Mouse (Mus musculus): ENCODE results near the gene Nutm1.

Nutm1 gene

DNA sequence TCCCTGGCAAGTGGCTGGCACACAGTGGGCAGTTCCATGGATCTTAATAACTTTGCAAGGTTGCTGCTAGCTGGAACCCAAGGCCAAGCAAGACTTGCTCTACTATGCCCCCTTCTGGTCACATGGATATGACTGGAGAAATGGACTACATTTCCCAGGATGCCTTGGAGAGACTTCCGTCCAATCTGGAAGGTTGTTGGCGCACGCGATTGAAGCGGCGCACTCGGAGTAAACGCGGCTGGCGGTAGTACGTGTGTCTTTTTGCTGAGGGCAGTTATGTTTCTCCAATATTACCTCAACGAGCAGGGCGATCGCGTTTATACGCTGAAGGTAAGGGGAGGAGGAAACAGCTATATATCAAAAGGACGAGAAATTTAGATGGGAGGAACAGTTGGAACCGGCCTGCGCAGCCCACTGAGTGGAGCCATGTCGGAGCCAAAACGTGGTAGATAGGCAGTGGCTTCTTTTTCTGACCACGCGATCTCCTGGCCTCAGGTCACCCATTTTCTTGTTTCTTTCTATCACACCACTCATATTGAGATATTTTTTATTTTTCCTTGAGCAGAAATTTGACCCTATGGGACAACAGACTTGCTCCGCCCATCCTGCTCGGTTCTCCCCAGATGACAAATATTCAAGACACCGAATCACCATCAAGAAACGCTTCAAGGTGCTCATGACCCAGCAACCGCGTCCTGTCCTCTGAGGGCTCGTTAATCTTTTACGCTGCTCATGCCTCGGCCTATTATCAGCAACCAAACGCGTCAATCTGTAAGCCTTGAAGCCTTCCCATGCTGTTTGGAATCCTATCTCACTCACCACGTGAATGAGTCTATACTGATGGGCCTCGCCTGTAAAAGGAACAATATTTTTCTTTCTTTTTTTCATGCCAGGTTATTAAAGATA lies 2.9 kb upstream of the Nutm1 start, which contains the start of gene Nop10:
Gene Nop10 (plus strand): TSS at position 179 of the 906 bp plus-strand sequence.
- DNase-seq, result peak; percentile 84

DNA sequence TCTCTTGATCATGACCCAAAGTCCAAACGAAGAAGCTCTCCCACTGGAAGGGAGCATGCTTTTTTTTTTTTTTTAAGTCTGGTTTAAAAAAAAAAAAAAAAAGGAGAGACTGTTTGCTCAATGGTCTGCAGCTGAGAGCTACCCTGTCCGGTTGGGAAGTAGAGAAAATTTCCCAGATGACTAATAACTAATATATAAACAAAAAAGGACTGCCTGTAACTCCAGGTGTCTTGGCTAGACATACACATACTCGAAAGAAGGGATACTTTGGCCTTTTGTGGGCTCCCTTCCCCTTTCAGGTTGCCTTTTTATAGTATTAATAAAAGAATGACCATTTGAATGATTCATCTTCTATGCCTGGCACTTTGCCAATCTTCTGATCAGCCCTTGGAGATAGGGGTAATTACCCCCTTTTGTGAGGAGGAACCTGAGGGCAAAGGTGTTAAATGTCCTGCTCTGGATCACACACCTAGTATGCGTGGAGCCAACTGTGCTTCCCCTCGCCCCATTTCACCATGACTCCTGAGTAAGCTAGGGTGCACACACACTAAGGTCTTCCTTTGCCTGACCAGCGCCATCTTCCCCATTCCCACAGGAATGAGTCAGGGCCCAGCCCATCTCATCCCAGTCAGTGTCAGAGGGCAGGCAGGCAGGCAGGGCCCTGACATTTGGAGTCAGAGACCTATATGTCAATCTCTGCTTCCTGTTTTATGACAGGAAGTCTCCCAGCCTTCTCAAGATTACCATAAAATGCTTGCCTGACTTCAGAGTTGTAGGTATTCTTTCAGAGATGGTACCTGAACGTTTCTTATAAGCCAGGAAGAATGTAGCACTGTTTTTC lies 4.2 kb downstream of the Nutm1 start:
- DNase-seq, result no peak

GRCm38 (mm10) chr2:112249780-112250453 lies 9.2 kb downstream of the Nutm1 start:
- no peak for DNase-seq

DNA sequence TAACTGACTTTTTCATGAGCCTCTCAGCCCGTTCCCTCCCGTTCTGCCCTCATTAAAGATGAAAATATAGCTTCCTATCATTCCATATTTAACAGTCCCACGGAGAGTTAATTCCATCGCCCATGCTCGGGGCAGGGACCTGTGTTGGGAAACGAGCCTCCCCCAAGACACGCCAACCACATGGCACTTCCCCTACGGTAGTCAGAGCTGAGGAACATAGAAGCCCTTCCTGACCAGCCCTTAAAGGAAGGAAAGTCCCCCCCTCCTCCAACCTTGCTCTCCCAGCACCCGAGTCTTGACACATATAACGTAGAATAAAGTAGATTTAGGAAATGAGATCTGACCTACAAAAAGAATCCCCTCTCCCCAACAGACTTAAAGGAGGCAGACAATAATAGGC lies 11.8 kb downstream of the Nutm1 start:
- no peak for DNase-seq

GRCm38 (mm10) chr2:112246193-112246592 lies 12.9 kb downstream of the Nutm1 start:
- no peak for DNase-seq

DNA sequence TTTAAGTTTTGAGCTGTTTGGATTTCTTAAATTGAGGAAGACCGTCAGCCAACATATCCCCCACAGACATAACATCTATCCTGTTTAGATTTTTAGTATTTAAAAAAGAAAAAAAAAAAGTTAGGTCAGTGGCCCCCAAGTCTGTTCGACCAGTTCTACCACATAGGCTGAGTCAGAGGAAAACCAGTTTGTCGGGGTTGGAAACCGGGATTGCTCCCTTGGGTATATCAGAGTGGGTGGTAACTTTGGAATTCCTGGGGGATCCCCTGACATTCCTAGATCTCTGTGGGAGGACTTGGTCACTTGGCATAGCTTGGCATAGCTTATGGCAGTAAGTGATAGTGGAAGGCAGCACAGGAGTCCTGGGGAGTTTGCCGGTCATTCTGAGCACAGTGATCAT lies 13.8 kb downstream of the Nutm1 start:
- no peak for DNase-seq

- DNase-seq, result no peak
Observed at GRCm38 (mm10) chr2:112241787-112242186, 17.3 kb downstream of the Nutm1 start.

GRCm38 (mm10) chr2:112239935-112240721 lies 19.0 kb downstream of the Nutm1 start:
- peak; percentile 36 for DNase-seq

- DNase-seq, result peak; percentile 90
Observed at GRCm38 (mm10) chr2:112239212-112239934, 19.7 kb downstream of the Nutm1 start, which contains the start of gene Lpcat4. Gene Lpcat4 (plus strand): TSS chr2:112239468.

DNA sequence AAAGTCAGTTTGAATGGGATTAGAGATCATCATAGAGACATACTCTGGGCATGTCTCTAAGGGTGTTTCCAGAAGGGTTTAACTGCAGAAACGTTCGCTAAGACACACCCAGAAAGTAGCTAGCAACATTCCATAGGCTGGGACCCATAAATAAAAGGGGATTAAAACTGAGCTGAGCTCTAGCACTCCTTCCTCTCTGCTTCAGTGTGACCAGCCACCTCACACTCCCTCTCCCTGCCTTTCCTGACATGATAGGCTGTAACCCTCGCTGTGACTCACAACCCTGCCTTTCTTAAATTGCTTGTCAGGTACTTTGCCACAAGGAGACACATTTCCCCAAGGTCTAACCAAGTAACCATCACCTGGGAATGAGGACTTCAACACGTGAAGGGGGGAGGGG lies 21.1 kb downstream of the Nutm1 start:
- DNase-seq, result no peak

DNA sequence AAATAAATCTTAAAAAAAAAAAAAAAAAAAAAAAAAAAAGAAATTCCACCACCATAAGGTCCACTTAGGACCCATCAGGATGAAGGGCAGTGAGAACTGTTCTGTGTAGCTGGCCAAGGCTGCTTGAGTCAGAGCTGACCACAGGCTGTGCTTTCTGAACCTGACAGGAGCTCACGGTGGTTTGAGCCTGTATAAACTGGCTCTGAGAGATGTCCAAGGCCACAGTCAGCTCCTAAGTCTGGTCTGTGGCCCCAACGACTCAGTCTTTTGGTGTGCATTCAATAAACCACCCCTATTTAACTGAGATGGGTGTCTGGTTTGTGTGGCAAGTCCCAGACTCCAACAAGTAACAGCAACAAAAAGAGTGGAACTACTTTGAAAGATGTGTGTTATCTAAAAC lies 22.5 kb downstream of the Nutm1 start:
- no peak for DNase-seq

- no peak for DNase-seq
Observed at GRCm38 (mm10) chr2:112232623-112233022, 26.5 kb downstream of the Nutm1 start.

DNA sequence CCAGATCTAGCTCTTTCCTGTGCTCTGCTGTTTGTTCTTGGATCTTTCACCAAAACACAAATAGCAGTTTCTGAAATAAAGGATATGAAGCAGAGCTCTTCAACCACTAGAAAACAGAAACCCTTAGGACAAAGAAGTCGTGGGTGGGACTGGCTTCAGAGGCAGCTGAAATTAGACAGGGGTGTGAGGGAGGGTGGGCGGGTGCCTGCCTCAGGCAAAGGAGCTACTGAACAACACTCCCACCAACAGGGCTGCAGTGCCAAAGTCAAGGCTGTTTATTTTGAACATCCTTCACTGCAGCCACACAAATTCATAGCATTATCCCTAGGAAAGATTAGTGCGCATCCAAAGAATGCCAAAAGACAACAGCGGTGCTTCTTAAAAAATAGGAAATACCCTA lies 34.7 kb downstream of the Nutm1 start:
- DNase-seq, result no peak

GRCm38 (mm10) chr2:112222607-112223006 lies 36.5 kb downstream of the Nutm1 start:
- no peak for DNase-seq

DNA sequence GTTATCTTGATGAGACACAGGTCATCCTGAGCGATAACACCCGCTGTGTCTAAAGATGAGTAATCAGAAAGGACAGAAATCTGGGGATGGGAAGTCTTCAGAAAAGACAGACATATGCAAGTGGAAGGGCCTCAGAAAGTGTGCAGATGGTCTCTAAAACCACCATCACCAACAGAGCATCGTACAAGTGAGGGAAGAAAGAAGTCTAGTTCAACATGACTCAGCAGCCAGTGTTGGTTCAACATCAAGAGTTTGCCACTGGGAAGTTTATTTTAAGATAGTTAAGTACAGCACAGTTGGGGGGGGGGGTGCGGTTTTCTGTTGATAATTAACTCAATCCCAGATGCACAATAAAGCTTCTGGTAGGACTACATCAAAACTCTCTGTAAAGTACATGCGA lies 38.2 kb downstream of the Nutm1 start:
- no peak for DNase-seq

DNA sequence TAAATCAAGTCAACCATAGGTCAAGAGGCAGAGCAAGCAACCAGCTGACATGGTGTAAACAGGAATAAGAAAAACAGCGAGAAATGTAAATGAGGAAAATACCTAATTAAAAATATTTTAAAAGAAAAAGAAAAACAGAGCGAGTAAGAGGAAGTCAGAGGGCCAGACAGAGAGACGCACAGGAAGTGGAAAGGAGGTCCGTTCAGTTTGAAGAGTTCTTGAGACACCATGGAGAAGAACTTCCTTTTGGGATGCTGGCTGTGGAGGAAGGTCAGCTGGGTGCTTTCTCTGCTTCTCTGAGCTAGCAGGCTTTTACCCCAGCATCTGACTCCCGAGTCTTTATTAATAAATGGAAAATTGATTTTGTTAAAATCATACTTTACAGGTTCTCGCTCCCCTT lies 41.5 kb downstream of the Nutm1 start:
- no peak for DNase-seq

DNA sequence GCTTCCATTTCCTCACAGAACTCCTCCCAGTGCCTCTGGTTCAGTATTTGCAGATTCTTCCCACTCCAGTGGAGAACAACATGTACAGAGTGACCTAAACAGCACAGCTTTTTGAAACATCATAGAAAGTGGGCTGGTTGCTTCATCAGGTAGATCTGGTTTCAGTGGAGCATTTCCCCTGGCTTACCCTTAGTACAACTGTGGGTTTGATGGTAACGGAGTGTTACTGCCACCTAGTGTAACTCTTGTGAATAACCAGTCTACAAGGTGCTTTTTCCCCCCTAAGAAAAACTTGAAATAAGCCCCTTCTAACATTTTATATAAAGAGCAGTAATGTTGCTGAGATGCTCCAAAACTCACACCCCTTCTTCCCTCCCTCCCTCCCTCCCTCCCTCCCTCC lies 43.1 kb downstream of the Nutm1 start:
- no peak for DNase-seq

GRCm38 (mm10) chr2:112210699-112211098 lies 48.4 kb downstream of the Nutm1 start:
- DNase-seq, result no peak

GRCm38 (mm10) chr2:112210142-112210541 lies 48.9 kb downstream of the Nutm1 start:
- no peak for DNase-seq

- DNase-seq, result no peak
Observed at GRCm38 (mm10) chr2:112203056-112203455, 56.0 kb downstream of the Nutm1 start.
